Mouse (Mus musculus) midbrain, embryonic 11.5 days (tissue): Measurements from ENCODE around the gene Olfr281. TPM values are rescaled to one million over a fixed set of nuclear protein-coding genes. Genes with fewer than 3 reads are reported as not detected.
"Not testable (repeated sequence)": the region's sequence is repeated elsewhere in the genome, so short reads cannot be mapped to it uniquely, and the experiment has no call there.

Experiments
- ATAC-seq: fragments of 200-750 bp; cut with Nextera tagmentation; 2 replicates; pipeline ENCODE4 v1.8.0; 2017; ENCODE audit warnings: moderate TSS enrichment, moderate library complexity; ENCODE audit not compliant: low FRiP score
- DNase-seq: peaks from one replicate; pipeline ENCODE4 v3.0.0; 2015; ENCODE audit warnings: low spot score; ENCODE audit errors: missing footprints
- H3K27ac ChIP-seq: fragments of 300-500 bp; sonication (generic); 2 replicates; pipeline ENCODE4 v1.5.1; 2014; ENCODE audit warnings: low read depth, low read length
- H3K27me3 ChIP-seq: fragments of 300-500 bp; sonication (generic); 2 replicates; pipeline ENCODE4 v1.6.1; 2014; ENCODE audit warnings: mild to moderate bottlenecking, low read length, moderate library complexity, mixed read lengths; ENCODE audit not compliant: control insufficient read depth, insufficient read depth
- H3K36me3 ChIP-seq: fragments of 300-500 bp; sonication (generic); 2 replicates; pipeline ENCODE4 v1.6.1; 2014; ENCODE audit warnings: mild to moderate bottlenecking, low read length, moderate library complexity, mixed read lengths; ENCODE audit not compliant: control insufficient read depth, insufficient read depth
- H3K4me1 ChIP-seq: fragments of 300-500 bp; sonication (generic); 2 replicates; pipeline ENCODE4 v1.6.1; 2014; ENCODE audit warnings: low read length; ENCODE audit not compliant: control insufficient read depth, insufficient read depth
- H3K4me2 ChIP-seq: fragments of 300-500 bp; sonication (generic); 2 replicates; pipeline ENCODE4 v1.6.1; 2014; ENCODE audit warnings: mild to moderate bottlenecking, moderate library complexity
- H3K4me3 ChIP-seq: fragments of 300-500 bp; sonication (generic); 2 replicates; pipeline ENCODE4 v1.5.1; 2014; ENCODE audit warnings: low read depth, low read length
- H3K9ac ChIP-seq: fragments of 300-500 bp; sonication (generic); 2 replicates; pipeline ENCODE4 v1.6.1; 2014; ENCODE audit warnings: low read length
- H3K9me3 ChIP-seq: fragments of 300-500 bp; sonication (generic); 2 replicates; pipeline ENCODE4 v1.6.1; 2016; ENCODE audit warnings: low read length; ENCODE audit not compliant: control insufficient read depth
- WGBS: fragments of 180-500 bp; shearing (Covaris S2); extraction: QIAGEN DNeasy Blood & Tissue Kit; methylation state at CpG from one replicate; pipeline ENCODE4 v1.1.7; 2014; 5-methylcytosine and 5-hydroxymethylcytosine counted together
- polyA plus RNA-seq: library from polyadenylated mRNA; unstranded; fragments of >200 nt; fragmentation: Nextera tagmentation; extraction: Ambion mirVana; gene quantifications from 2 replicates; pipeline ENCODE4 v1.2.1, GENCODE M21; 2014

Olfr281 gene
- polyA plus RNA-seq = not detected in 2 replicates

GRCm38 (mm10) chr15:98452288-98452687, at the start of gene Olfr281:
Olfr281 (plus strand) TSS chr15:98452588.
- Histone ChIP-seq H3K4me1 (no peaks in the 10 kb centered on the region), H3K36me3 (no peaks in the 10 kb centered on the region), H3K4me3 (no peak within 1 kb of the TSS), H3K9ac (no peak within 1 kb of the TSS), H3K4me2 (no peak within 1 kb of the TSS), H3K9me3 (no peaks in the 10 kb centered on the region), H3K27me3 (no peaks in the 10 kb centered on the region), H3K27ac (no peak within 1 kb of the TSS)
- DNase-seq (no peak), ATAC-seq (no peak)
- 83% methylated on average over 7 of the region's 7 CpGs for WGBS

GRCm38 (mm10) chr15:98408406-98409060, 43.9 kb upstream of the Olfr281 start:
- no peaks in the 10 kb centered on the region for H3K27me3 ChIP-seq
- H3K36me3 ChIP-seq = no peaks in the 10 kb centered on the region
- no peak for DNase-seq
- H3K4me2 ChIP-seq = no peak overlapping the region
- H3K9ac ChIP-seq = no peak overlapping the region
- no peaks in the 10 kb centered on the region for H3K9me3 ChIP-seq
- WGBS = 75% methylated on average over 17 of the region's 17 CpGs
- H3K27ac ChIP-seq = no peak overlapping the region
- no peak for ATAC-seq
- no peaks in the 10 kb centered on the region for H3K4me1 ChIP-seq
- no peak overlapping the region for H3K4me3 ChIP-seq

GRCm38 (mm10) chr15:98409635-98410034, 42.8 kb upstream of the Olfr281 start:
- no peaks in the 10 kb centered on the region for H3K9me3 ChIP-seq
- no peak overlapping the region for H3K9ac ChIP-seq
- no peak overlapping the region for H3K4me2 ChIP-seq
- H3K36me3 ChIP-seq = no peaks in the 10 kb centered on the region
- 95% methylated on average over 2 of the region's 2 CpGs for whole genome bisulfite sequencing
- no peaks in the 10 kb centered on the region for H3K4me1 ChIP-seq
- DNase-seq (no peak), ATAC-seq (no peak)
- no peaks in the 10 kb centered on the region for H3K27me3 ChIP-seq
- H3K4me3 ChIP-seq = no peak overlapping the region
- H3K27ac ChIP-seq = no peak overlapping the region

GRCm38 (mm10) chr15:98410249-98410648, 42.1 kb upstream of the Olfr281 start:
- H3K27me3 ChIP-seq = no peaks in the 10 kb centered on the region
- WGBS = 87% methylated on average over 9 of the region's 9 CpGs
- no peak overlapping the region for H3K27ac ChIP-seq
- ATAC-seq (no peak), DNase-seq (no peak)
- H3K36me3 ChIP-seq = no peaks in the 10 kb centered on the region
- H3K9me3 ChIP-seq = no peaks in the 10 kb centered on the region
- no peak overlapping the region for H3K4me3 ChIP-seq
- H3K4me2 ChIP-seq = no peak overlapping the region
- no peak overlapping the region for H3K9ac ChIP-seq
- no peaks in the 10 kb centered on the region for H3K4me1 ChIP-seq

GRCm38 (mm10) chr15:98415996-98416395, 36.4 kb upstream of the Olfr281 start:
- ATAC-seq (no peak), DNase-seq (no peak)
- Histone ChIP-seq H3K4me1 (no peaks in the 10 kb centered on the region), H3K4me3 (no peak overlapping the region), H3K27ac (no peak overlapping the region), H3K9ac (no peak overlapping the region), H3K4me2 (no peak overlapping the region), H3K36me3 (no peaks in the 10 kb centered on the region), H3K9me3 (no peaks in the 10 kb centered on the region), H3K27me3 (no peaks in the 10 kb centered on the region)
- 88% methylated on average over 4 of the region's 4 CpGs for WGBS

GRCm38 (mm10) chr15:98416802-98417201, 35.6 kb upstream of the Olfr281 start:
- H3K4me1 ChIP-seq, H3K27ac ChIP-seq, H3K36me3 ChIP-seq, H3K4me3 ChIP-seq, ATAC-seq, H3K4me2 ChIP-seq, H3K9me3 ChIP-seq, DNase-seq, H3K9ac ChIP-seq, H3K27me3 ChIP-seq: not testable (repeated sequence)

- H3K4me3 ChIP-seq, H3K27ac ChIP-seq, H3K36me3 ChIP-seq, H3K9ac ChIP-seq, ATAC-seq, H3K27me3 ChIP-seq, DNase-seq, H3K4me2 ChIP-seq, H3K4me1 ChIP-seq, H3K9me3 ChIP-seq: not testable (repeated sequence)
- WGBS = 100% methylated on average over 1 of the region's 3 CpGs
Observed at GRCm38 (mm10) chr15:98417285-98417684, 35.1 kb upstream of the Olfr281 start.

GRCm38 (mm10) chr15:98418096-98418495, 34.3 kb upstream of the Olfr281 start:
- H3K4me2 ChIP-seq = no peak overlapping the region
- H3K4me3 ChIP-seq = no peak overlapping the region
- no peaks in the 10 kb centered on the region for H3K27me3 ChIP-seq
- H3K36me3 ChIP-seq = no peaks in the 10 kb centered on the region
- H3K27ac ChIP-seq = no peak overlapping the region
- H3K9me3 ChIP-seq = no peaks in the 10 kb centered on the region
- DNase-seq (no peak), ATAC-seq (no peak)
- H3K9ac ChIP-seq = no peak overlapping the region
- WGBS = 72% methylated on average over 7 of the region's 7 CpGs
- no peaks in the 10 kb centered on the region for H3K4me1 ChIP-seq

GRCm38 (mm10) chr15:98420897-98421296, 31.5 kb upstream of the Olfr281 start:
- H3K27me3 ChIP-seq = no peaks in the 10 kb centered on the region
- ATAC-seq (no peak), DNase-seq (no peak)
- no peak overlapping the region for H3K4me2 ChIP-seq
- H3K36me3 ChIP-seq = no peaks in the 10 kb centered on the region
- H3K9me3 ChIP-seq = no peaks in the 10 kb centered on the region
- no peak overlapping the region for H3K27ac ChIP-seq
- 78% methylated on average over 4 of the region's 4 CpGs for WGBS
- no peak overlapping the region for H3K4me3 ChIP-seq
- peaks cover 4% of the 10 kb centered on the region; the same call in 1 of the 2 replicates for H3K4me1 ChIP-seq
- H3K9ac ChIP-seq = no peak overlapping the region
